Mouse (Mus musculus): Measurements from ENCODE around the gene Tmem218.

DNA sequence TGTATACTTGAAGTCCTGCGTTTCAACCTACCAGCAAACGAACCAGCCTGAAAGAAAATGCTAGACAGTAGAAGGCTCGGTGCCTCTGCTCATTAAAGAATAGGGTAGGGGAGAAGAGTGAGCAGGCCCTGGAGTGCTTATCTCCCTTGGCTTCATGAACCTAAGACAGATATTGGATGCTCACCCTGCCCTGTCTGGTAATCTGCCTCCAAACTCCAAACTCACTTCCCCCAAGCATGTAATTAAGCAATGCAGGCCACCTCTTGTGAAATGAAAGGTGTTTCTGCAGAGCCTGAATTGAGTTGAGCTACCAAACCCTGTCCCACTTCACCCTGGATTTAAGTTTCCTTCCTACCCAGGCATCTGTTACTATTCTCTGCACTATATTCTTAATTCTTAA lies 34.7 kb downstream of the Tmem218 start:
- no peak for TF ChIP-seq TAL1 (IDR thresholded peaks at IDR 0.05; ENCODE audit: low read length)
- TF ChIP-seq GATA1 (IDR thresholded peaks at IDR 0.05; ENCODE audit: low read length) = no peak

All from erythroblast, embryonic 14.5 days (primary cell).